14 mouse cellular contexts compared by ENCODE assay signal in genomic region chr6:103209202-103209601, GRCm38 (mm10).
A peak's percentile ranks its signal among the peaks of the same experiment; 100 is the strongest.
DNase-seq lines count a peak whose midpoint lies in the region; ATAC-seq lines count a peak whose summit lies in the region.
"Had no signal": no experiment of that assay in that cellular context is flagged by ENCODE, and none has a peak within 500 bp of the region (broad histone marks: within the 10 kb centered on the region; RNA-seq: fewer than 3 reads in every experiment).

No protein-coding gene starts in this region.

- H3K4me1 ChIP-seq in hindbrain, embryonic 14.5 days (replicated peaks; ENCODE audit: control insufficient read depth, insufficient read depth, low read length) = peaks cover 14% of the 10 kb centered on the region
- H3K4me1 ChIP-seq: embryonic facial prominence, embryonic 15.5 days; forebrain, embryonic 12.5 days; limb, embryonic 13.5 days had no signal

- H3K4me3 ChIP-seq in hindbrain, embryonic 14.5 days (replicated peaks; ENCODE audit: low read length) = no peak overlapping the region
- H3K4me3 ChIP-seq: embryonic facial prominence, embryonic 15.5 days; forebrain, embryonic 12.5 days; heart, adult 2 months; limb, embryonic 13.5 days had no signal

- peak; percentile 65; the same call in 1 of the 2 replicates for ATAC-seq in hindbrain, embryonic 14.5 days (ENCODE audit: low FRiP score)
- ATAC-seq: CD4-positive, CD25-positive, alpha-beta regulatory T cell, adult 4 months had no signal

- no peaks in the 10 kb centered on the region for H3K9me3 ChIP-seq in hindbrain, embryonic 14.5 days (ENCODE audit: control insufficient read depth, low read length)
- H3K9me3 ChIP-seq: embryonic facial prominence, embryonic 15.5 days; forebrain, embryonic 12.5 days; limb, embryonic 13.5 days had no signal

- DNase-seq in kidney, postnatal 10 days = peak; percentile 6
- DNase-seq in kidney, adult 9 months = no peak
- DNase-seq in adrenal gland, adult (ENCODE audit: inconsistent age in 2 of 2, low spot score in 1 of 2) = peak; percentile 81 to 90
- peak; percentile 83 for DNase-seq in adrenal gland, adult 2 months
- DNase-seq in hindbrain, embryonic 14.5 days (ENCODE audit: low spot score) = peak; percentile 73
- DNase-seq in yolk sac, embryonic 10.5 days (ENCODE audit: low spot score) = no peak
- DNase-seq in spleen, adult 12 weeks (ENCODE audit: low spot score) = no peak
- DNase-seq: heart, adult 2 months; kidney, adult 18-20 months; lung, adult 18-20 months had no signal

- no peaks in the 10 kb centered on the region for H3K27me3 ChIP-seq in hindbrain, embryonic 14.5 days (ENCODE audit: control insufficient read depth, insufficient read depth, low read length)
- H3K27me3 ChIP-seq: embryonic facial prominence, embryonic 15.5 days; forebrain, embryonic 12.5 days; limb, embryonic 13.5 days had no signal

- H3K4me2 ChIP-seq in hindbrain, embryonic 14.5 days (replicated peaks) = no peak overlapping the region
- H3K4me2 ChIP-seq: embryonic facial prominence, embryonic 15.5 days; forebrain, embryonic 12.5 days; limb, embryonic 13.5 days had no signal

- no peaks in the 10 kb centered on the region for H3K36me3 ChIP-seq in hindbrain, embryonic 14.5 days (replicated peaks; ENCODE audit: control insufficient read depth, insufficient read depth)
- H3K36me3 ChIP-seq: embryonic facial prominence, embryonic 15.5 days; forebrain, embryonic 12.5 days; limb, embryonic 13.5 days had no signal

- no peak overlapping the region for H3K27ac ChIP-seq in hindbrain, embryonic 14.5 days
- H3K27ac ChIP-seq: embryonic facial prominence, embryonic 15.5 days; forebrain, embryonic 12.5 days; heart, adult 2 months; limb, embryonic 13.5 days had no signal

- H3K9ac ChIP-seq in hindbrain, embryonic 14.5 days = no peak overlapping the region
- H3K9ac ChIP-seq: embryonic facial prominence, embryonic 15.5 days; forebrain, embryonic 12.5 days; limb, embryonic 13.5 days had no signal

Comparison
In these comparisons a context has a peak if more than half of its experiments do, and no peak if none do; other contexts are left out.
1. DNase-seq: peak in kidney, postnatal 10 days (single experiment), adrenal gland, adult (2 of 2), adrenal gland, adult 2 months (single experiment) and hindbrain, embryonic 14.5 days (single experiment); none in kidney, adult 9 months (single experiment), yolk sac, embryonic 10.5 days (single experiment) and spleen, adult 12 weeks (single experiment).